Mouse (Mus musculus): ENCODE measurements at regions not wholly inside any gene's neighbourhood (a gene's known extent, or its start where the extent isn't known, plus 50 kb on each side); places are given as distances from the start of the nearest gene placed in this dataset.
A peak's percentile ranks its signal among the peaks of the same experiment; 100 is the strongest.

DNA sequence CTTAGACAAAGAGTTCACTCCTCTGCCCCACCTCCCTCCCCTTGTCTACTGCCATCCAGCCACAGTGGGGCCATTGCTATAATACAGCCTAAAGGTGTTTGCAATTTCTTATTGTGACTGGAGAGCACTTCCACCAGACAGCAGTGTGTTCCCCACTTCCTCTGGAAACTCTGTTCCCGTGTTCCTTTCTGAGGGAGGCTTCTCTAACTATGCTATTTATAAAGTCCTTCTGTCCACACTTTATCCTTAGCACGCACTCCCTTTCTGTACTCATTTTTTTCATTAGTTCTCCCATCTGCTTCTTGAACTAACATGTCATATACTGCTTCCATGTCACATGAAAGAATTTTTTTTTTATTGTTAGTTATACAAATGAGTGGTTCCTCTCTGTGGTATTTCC is 52.0 kb upstream of the 4930432M17Rik start:
- no peak for DNase-seq

DNA sequence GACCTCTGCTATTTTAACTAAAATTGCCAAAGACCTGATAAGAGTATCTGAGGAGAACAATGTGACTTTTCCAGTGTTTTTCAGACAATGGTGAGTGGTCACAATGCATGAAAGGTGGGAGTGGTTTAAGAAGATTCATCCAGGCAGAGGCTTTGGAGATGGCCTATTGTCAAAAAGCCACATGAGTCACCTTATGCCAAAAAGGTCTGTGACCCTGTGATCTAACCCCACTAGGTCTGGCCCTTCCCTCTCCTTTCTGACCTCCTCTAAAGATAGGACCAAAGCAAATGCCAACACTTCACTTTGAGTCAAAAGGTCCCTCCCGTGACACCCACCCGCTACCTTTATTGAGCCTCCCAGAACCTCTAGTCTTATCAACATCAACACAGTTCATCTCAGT is 52.4 kb upstream of the 4930432M17Rik start:
- no peak for DNase-seq

DNA sequence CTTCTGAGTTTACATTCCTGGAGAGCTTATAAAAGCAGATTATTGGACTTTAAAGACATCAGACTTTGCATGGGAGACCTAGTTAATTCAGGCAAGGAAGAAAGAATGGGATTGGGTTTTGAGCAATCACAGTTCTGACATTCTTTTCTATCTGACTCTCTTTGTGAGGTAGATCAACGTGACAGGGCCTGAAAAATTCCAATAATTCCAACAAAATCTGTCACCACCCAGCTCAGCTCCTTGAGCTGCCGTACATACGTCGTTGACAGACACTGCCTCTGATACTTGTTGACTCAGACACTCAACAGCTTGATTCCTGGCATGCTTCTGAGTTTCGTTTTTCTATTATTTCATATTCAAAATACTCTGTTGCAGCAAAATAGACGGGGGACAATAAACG is 53.2 kb upstream of the 4930432M17Rik start:
- DNase-seq: no peak

DNA sequence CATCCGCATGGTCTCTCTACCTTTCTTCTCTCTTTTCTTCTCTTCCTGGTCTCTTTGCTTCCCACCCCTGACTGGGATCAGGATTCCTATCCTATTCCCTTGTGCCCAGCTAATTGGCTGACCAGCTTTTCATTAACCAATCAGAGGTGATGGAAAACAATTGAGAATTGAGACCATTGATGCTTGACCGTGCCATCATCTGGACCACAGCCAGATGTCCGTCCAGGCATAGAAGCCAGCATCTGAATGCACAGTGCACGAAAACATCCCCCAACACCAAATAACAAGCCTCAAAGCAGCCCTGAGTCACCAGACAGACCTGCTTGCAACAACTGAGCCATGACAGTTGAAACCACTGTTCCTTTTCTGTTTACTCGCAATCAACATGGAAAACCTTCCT is 54.5 kb upstream of the 4930432M17Rik start:
- DNase-seq: no peak

DNA sequence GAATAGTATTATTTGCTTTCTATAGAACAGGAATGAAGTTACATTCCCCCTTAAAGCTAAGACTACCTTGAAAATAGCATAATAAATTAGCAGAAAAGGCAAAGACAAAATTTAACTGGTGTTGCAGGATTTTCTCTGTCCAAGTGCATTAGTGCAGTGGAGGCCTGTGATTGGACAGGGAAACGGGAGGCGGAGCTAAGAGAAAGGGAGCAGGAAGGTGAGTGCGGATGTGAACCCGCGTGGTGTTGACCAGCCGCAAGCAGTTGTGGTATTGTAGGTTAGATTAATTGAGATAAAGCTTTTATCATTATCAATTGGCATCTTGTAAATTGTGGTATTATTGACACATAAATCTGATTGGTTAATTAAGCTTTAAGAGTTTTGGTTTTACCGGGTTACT is 55.8 kb upstream of the 4930432M17Rik start:
- no peak for DNase-seq

DNA sequence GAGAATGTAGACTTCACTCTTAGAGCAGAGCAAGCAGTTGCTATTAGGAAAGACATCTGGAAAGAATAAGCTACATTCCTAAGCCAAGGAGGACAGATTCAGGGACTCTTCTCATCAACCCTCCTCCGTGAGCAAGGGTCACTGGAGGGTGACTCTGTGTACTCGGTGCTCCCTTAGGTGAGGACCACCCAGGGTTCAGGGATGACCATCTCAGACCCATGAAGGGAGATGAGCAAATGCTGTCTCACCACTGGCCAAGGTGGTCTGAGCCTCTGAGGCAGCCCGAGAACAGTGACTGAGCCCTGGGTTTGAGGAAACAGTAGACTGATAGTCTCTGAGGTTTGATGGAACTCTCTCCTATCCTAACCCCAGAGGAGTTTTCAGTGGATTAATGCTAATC is 57.3 kb upstream of the 4930432M17Rik start:
- no peak for DNase-seq

DNA sequence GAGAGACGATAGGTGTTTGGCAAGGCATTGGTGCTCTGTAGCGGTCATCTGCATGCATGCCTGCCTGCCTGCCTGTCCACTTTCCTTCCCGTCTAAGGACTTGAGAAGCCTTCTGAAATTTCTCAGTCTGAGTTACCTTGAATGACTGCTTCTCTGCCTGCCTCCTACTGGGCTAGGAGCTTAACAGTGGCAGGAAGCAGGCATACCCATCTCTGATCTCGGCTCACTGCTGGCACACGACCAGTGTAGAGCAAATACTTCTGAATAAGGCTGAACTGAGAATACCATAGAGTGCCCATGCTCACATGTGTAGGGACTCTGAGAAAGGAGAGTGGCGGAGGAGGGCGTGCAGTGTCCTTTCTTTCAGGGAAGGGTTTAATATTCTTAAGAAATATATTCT is 60.7 kb upstream of the 4930432M17Rik start:
- no peak for DNase-seq

DNA sequence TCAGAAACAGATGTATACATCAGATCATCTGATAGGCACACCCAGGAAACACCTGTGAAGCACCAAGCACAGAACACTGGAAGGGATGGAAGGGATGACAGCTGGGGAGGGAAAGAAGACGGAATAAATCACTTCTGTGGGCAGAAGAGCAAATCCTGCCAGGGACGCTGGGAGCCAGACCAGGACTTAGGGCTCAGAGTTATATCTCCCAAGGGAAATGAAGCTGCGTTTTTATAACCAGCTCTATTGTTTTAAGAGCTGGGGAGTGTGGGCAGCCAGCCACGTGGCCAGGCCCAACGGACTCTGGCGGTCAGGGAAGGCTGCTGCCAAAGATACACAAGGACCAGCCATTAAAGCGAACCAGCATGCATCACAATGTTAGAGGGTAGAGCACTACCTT is 61.5 kb upstream of the 4930432M17Rik start:
- DNase-seq: peak; percentile 26

DNA sequence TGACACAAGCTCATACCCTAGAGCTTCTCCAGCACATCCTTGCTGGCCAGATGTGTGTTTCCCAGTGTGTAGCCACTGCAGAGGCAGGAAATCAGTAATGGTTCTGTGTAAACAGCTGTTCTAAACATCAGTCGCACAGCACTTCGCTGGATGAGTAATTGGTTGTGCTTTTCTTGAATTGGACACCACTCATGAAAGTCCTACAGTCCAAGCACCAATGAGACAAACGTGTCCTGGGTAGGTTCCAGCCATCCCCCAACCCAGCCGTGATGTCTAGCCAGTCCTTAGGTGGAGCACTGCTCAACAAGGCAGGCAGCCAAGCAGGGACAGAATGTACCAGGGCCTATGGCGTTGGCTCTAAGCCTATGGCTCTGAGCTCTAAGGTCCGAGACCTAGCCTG is 65.8 kb upstream of the 4930432M17Rik start:
- no peak for DNase-seq

DNA sequence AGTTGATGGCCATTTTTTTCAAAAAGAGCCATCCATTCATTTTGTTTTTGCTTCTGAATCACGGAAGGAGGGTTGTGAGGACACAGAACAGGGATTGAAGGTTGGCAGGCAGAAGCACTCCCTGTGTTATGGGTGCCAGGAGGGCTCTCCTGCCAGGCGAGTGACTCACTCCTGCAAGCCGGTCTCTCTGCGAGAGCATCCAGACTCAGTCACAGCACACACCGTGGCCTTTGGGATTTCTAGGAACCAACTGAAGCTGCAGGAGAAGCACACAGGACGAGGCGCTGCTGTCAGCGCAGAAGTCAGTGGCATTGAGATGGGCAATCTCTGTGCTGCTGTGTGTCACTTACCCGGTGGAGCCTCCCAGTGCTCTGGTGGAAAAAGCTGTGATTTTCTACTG is 66.5 kb upstream of the 4930432M17Rik start:
- peak; percentile 75 for DNase-seq

DNA sequence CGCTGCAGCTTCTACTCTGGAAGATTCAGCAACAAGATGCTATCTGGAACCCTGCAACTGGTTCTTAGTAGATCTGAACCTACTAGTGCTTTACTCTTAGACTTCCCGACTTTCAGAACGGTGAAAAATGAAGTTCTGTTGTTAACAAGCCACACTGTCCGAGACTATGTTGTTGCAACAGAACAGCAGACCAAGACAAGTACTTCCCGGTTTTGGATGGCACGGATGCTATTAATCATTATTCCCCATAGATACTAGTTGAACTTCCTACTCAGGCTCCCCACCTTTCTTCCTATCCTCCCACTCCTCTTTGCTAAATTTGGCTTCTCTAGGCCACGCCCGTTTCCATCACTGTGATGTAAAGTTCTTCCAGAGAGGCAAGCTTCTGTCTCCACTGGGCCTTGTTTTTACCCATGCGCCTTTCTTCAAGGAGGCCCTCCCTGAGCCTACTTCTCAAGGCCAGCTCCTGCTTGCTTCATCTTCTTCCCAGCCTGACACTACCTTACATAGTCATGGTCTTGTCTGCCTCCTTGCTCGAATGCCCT is 67.7 kb upstream of the 4930432M17Rik start:
- no peak for DNase-seq

DNA sequence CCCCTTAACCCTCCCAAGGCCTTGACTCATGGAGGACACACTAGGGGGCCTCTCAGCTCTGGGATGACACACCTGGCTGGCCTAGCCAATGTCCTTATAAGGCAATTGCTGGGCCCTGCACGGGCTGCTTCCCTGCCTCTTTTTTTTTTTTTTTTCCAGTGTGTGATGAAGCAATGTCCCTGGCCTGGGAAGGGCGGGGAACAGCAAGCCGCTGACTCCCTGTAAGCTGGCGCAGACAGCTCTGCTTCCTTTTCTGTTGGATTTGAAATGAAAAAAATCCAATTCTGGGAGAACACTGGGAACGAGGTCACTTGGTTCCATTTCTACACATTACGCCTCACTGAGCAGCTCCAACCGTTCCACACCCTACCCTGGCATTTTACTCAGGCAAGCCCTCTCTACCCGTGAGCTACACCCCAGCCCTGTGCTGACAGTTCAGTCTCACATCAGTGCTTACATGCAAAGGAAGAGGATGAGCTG is 68.4 kb upstream of the 4930432M17Rik start:
- DNase-seq: peak; percentile 39

DNA sequence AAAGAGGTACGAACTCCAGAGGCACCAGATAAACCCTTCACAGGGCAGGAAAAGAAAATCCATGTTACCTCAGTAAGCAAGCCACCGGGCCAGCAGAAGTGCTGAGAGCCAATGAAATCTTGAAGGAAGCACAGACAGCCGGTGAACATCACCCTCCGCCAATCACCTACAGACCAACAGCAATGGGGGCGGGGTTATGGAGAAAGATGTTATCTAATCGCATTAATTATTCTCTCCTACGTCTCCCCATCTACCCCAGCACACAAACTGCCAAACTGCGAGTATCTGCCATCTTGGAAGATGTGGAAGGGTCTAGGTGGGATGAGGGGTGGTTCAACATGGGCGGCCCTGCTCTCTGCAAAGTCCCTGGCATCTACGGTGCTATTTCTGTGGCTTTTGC is 68.6 kb upstream of the Slc44a3 start:
- no peak for DNase-seq

DNA sequence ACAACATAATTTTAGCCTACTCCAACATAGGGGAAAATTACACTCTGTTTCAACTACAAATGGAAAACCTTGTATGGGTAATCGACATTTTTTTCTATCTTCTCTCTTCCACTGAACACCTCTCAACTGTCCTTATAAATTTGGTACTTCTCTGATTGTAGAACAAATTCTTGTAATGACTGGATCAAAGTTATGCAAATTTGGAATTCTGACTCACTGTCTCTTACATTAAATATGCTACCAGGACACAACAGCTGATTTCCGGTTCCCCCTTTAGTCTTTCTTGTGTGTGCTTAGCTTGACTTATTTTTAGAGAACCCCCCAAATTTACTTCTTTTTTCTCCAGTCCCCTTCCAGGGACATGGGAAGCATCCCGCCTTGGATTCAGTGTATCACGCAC is 68.2 kb upstream of the Slc44a3 start:
- DNase-seq: no peak

DNA sequence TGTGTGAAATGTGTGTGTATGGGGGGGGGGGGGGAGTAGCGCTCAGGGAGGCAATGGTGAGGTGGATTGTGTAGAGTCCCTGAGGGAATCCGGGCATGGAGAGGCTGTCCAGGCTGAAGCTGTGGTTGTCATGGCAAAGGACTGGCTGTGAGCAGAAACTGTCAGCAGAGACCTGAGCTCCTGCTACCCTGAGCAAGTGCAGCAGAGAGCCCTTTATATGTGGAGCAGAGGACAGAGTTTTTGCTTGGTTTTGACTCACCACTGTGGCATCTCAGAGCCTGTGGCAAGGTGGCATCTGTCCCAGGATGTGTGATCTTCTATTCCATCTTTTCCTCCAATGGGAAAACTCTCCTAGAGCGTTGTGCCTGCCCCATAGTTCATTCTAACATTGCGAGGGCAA is 65.8 kb upstream of the Slc44a3 start:
- DNase-seq: no peak

DNA sequence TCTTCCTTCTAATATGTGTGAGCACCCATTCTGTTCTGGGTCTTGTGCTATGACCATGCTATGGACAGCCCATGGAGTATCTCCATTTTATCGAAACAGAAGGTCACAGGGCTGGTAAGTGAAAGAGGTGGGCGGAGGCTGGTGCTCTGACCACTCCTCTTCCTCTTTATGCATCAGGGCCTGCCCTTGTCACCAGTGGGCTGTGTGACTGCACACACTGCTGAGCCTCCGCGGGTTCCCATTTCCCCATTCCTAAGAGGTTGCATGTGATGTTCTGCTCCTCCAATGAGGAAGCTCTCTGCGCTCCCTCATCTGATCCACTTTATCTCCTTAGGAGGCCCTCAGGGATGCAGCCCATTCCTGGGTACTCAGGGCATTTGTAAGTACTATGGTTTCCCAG is 65.0 kb upstream of the Slc44a3 start:
- no peak for DNase-seq

DNA sequence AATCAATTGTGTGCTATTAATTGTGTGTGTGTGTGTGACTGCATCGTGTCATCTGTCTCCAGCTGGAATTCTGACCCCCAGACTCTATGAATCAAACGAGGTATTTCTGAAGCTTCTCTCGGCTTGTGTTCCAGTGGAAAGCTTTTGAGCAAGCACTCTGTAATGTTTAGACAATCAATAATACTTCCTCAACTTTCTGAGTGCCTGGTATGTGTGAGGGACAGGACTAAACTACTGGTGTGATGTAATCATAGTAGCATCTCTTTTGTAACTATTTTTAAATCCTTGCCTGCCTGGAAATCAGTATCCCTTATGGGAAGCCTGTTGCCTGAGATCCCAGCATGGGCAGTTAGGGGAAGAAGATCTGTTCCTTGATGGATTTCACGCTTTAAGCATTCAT is 62.4 kb upstream of the Slc44a3 start:
- DNase-seq: no peak

DNA sequence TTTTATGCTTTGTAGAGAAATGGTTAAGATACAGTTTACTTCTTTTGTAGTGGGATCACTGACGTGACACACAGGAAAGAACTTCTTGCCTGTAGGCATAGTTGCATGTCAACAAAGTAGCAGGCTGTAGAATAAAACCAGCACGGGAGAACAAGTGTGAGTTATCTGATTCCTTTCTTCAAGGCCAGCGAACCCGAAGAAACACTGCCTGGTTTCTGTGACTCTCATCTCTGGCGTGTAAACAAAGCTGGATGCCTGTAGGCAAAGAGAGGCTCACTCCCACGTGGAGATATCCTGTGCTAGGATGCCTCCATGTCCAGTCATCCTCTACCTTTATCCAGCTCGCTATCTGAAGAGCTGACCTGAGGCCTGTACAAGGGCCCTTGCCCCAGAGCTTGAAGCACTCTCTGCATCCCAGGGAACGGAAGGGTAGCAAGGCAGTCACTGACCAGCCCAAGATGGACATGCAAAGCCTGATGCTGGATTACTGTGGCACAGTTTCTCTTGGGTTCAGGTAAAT is 61.5 kb upstream of the Slc44a3 start:
- no peak for DNase-seq

DNA sequence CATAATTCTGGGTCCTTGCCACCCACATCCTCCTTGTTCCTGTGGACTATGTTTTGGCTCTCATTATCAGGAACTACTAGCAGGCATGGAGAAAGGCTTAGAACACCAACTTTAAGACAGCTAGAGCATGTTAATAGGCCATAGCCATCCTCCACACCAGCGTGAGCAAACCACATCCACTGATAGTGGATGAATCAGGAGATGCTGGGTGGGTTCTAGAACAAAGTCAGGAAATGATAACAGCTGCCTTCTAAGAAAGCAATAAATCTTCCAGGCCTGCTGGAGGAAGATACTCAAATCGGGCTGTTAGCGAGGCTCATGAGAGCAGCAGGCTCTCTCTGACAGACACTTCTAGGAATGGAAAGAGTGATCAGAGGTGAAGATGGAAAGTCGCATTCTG is 60.9 kb upstream of the Slc44a3 start:
- DNase-seq: no peak

DNA sequence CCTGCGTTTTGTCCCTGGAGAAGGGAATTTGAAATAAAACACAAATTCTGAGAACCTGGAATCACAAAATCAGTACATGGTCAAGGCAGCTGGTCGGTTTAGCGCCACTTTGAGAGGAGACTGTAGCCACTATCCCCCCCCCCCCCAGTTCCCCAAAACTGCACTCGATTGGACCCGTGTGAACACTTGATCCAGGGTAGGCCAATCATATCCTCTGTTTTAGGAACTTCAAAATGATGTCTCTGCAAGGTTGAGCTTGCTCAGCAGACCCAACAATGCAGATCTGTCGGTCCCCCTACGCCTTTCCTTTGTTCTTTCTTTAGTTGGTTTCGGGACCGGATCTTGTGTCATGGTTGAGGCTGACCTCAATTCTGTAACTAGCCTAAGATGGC is 57.3 kb upstream of the Slc44a3 start:
- DNase-seq: no peak

DNA sequence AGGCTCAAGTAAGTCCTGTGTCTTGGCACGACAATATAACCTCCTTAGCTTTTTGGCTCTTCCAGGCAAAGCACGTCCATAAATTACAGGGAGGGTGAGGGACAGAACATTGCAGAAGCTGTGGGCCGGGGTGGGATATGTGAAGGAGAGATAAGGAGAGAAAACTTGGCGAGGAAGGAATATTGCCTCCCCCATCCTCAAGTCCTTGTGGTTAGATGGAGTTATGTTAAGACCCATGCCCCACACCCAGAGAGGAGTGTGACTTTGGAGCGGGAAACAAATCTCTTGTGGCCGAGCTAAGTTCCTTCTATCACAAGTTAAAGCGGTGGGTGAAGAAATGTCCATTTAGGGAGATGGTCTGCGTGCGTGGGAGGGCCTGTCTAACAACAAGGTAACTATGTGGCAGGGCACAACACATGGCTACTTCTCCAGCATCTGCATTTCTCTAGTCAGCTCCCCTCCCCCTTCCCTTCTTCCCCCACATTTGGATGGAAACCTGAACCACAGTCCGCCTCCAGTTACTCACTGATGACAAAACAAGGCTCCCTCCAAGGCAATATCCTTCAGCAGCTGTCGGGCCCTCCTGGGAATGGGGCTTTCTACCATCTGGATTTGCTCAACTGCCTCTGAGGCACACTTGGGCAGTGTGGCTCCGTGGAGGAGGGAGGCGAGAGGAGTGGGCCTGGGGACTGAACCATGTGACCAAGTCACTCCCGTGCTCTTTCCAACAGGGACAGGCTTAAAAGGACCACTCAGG is 56.7 kb upstream of the Slc44a3 start:
- peak; percentile 40 for DNase-seq

DNA sequence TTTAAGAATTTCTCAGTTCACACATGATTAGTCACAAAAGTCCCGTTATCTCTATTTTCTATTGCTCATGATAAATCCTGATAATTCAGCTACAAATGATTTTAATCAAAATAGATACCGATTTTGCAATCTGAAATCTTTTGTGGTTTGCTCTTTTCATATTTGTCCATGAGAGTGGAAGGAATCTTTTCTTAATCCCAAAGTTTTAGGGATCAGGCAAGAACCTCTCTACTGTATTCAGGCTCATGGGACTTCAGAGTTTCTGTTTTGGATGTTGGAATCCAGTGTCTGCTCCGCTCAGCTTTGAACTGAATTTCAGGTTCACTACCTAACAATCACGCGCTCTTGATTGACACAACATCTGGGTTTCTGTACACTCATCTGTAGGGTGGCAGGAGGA is 53.1 kb upstream of the Slc44a3 start:
- DNase-seq: no peak

DNA sequence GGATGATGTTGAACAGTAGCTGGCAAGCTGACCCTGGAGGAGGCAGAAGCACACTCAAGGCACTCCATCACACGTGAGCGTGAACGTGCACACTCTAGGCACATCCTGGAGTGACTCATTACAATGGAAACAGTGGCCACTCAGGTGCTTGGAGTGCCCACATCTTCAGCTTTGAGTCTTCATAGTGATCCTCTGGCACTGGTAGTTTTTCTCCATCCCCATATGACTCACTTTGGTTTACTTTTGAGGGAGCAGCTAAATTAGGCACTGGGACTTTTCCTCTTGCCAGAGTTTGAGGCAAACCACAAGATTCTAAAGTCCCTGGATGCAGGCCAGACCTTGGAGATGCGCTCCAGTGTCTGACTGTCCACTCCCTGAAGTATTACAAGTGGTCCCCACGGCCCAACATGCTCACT is 52.5 kb upstream of the Slc44a3 start:
- DNase-seq: peak; percentile 75

DNA sequence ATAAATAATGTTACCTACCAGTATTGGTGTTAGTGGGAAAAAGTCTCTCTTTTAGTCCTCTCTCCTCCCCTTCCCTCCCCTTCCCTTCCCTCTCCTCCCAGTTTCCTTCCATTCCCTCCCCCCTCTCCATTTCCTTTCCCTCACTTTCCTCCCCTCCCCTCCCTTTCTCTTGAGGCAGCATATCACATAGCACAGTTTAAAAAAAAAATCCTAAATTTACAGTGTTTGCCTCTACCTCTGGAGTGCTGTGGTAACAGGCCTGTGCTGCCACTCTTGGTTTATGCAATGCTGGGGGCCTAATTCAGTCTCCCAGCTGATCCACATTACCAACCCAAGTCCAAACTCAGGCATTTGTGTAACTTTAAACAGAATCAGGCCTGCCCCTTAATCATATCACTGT is 52.1 kb upstream of the Slc44a3 start:
- DNase-seq: no peak
